Mouse (Mus musculus) midbrain, embryonic 12.5 days (tissue): ENCODE data around the gene Myo6. TPM values are rescaled to one million over a fixed set of nuclear protein-coding genes. Genes with fewer than 3 reads are reported as not detected.

Experiments used
- ATAC-seq: fragments of 200-750 bp; cut with Nextera tagmentation; 2 replicates; pipeline ENCODE4 v1.8.0; 2017; ENCODE audit warnings: low read depth, moderate TSS enrichment, moderate library complexity; ENCODE audit not compliant: low FRiP score
- H3K27ac ChIP-seq: fragments of 300-500 bp; sonication (generic); replicated peaks from 2 replicates; pipeline ENCODE4 v1.5.1; 2016; ENCODE audit warnings: mild to moderate bottlenecking
- H3K27me3 ChIP-seq: fragments of 300-500 bp; sonication (generic); 2 replicates; pipeline ENCODE4 v1.6.1; 2016; ENCODE audit warnings: mild to moderate bottlenecking
- H3K36me3 ChIP-seq: fragments of 300-500 bp; sonication (generic); 2 replicates; pipeline ENCODE4 v1.6.1; 2016
- H3K4me1 ChIP-seq: fragments of 300-500 bp; sonication (generic); 2 replicates; pipeline ENCODE4 v1.6.1; 2016
- H3K4me2 ChIP-seq: fragments of 300-500 bp; sonication (generic); replicated peaks from 2 replicates; pipeline ENCODE4 v1.6.1; 2016; ENCODE audit warnings: mild to moderate bottlenecking, moderate library complexity
- H3K4me3 ChIP-seq: fragments of 300-500 bp; sonication (generic); 2 replicates; pipeline ENCODE4 v1.5.1; 2016; ENCODE audit warnings: mild to moderate bottlenecking
- H3K9ac ChIP-seq: fragments of 300-500 bp; sonication (generic); replicated peaks from 2 replicates; pipeline ENCODE4 v1.6.1; 2016; ENCODE audit warnings: mild to moderate bottlenecking, moderate library complexity
- H3K9me3 ChIP-seq: fragments of 300-500 bp; sonication (generic); 2 replicates; pipeline ENCODE4 v1.6.1; 2016; ENCODE audit warnings: mild to moderate bottlenecking
- WGBS: fragments of 180-500 bp; shearing (Covaris S2); methylation state at CpG from one replicate; pipeline ENCODE4 v1.1.7; 2016; 5-methylcytosine and 5-hydroxymethylcytosine counted together
- polyA plus RNA-seq: library from polyadenylated mRNA; unstranded; fragments of >200 nt; fragmentation: Nextera tagmentation; extraction: Ambion mirVana; gene quantifications from 2 replicates; pipeline ENCODE4 v1.2.1, GENCODE M21; 2016

The Myo6 gene
- polyA plus RNA-seq, 1 experiment from 2014 or later = 11.8 TPM

DNA sequence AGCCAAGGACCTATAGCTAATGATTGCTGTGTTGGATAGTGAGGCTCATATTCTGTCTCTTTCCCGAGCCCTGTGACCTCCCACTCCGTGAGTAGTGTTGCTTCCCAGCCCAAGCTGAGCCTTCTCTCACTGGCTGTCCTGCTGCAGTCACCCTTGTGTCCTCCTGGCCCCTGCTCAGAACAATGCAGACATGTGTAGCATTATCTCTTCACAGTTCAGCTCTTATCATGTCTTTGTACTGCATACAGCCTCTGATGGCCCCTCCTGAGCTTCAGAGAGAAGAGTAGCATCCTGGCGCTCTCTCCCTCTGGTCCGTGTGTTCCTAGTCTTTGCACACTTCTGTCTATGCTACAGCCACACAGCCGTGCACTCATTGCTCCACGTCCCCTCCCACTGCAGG lies 112.9 kb downstream of the Myo6 start:
- H3K4me1 ChIP-seq = 0 out of 2 replicates have a peak, but pooled peaks cover 2% of the 10 kb centered on the region
- no peak overlapping the region for H3K4me2 ChIP-seq
- H3K9ac ChIP-seq = no peak overlapping the region
- no peaks in the 10 kb centered on the region for H3K27me3 ChIP-seq
- no peaks in the 10 kb centered on the region for H3K36me3 ChIP-seq
- WGBS = 75% methylated on average over 6 of the region's 6 CpGs
- no peak for ATAC-seq
- H3K9me3 ChIP-seq = no peaks in the 10 kb centered on the region
- H3K27ac ChIP-seq = no peak overlapping the region
- no peak overlapping the region for H3K4me3 ChIP-seq

- Histone ChIP-seq H3K27ac (no peak overlapping the region), H3K36me3 (no peaks in the 10 kb centered on the region), H3K27me3 (no peaks in the 10 kb centered on the region), H3K4me1 (no peaks in the 10 kb centered on the region), H3K9me3 (peaks cover 3% of the 10 kb centered on the region; the same call in 1 of the 2 replicates), H3K4me3 (no peak overlapping the region), H3K4me2 (no peak overlapping the region), H3K9ac (no peak overlapping the region)
- no peak for ATAC-seq
- WGBS = 96% methylated on average over 1 of the region's 1 CpGs
These were observed 115.9 kb downstream of the Myo6 start for GRCm38 (mm10) chr9:80280724-80281123.

GRCm38 (mm10) chr9:80282426-80282825 lies 117.6 kb downstream of the Myo6 start:
- no peak for ATAC-seq
- Histone ChIP-seq H3K9me3 (peaks cover 3% of the 10 kb centered on the region; the same call in 1 of the 2 replicates), H3K27me3 (no peaks in the 10 kb centered on the region), H3K27ac (no peak overlapping the region), H3K9ac (no peak overlapping the region), H3K4me3 (no peak overlapping the region), H3K4me2 (no peak overlapping the region), H3K4me1 (no peaks in the 10 kb centered on the region), H3K36me3 (no peaks in the 10 kb centered on the region)
- 92% methylated on average over 3 of the region's 3 CpGs for WGBS

- H3K9ac ChIP-seq = no peak overlapping the region
- no peaks in the 10 kb centered on the region for H3K36me3 ChIP-seq
- WGBS = 93% methylated on average over 2 of the region's 2 CpGs
- no peak overlapping the region for H3K27ac ChIP-seq
- peaks cover 3% of the 10 kb centered on the region; the same call in 1 of the 2 replicates for H3K9me3 ChIP-seq
- H3K4me2 ChIP-seq = no peak overlapping the region
- H3K4me3 ChIP-seq = no peak overlapping the region
- H3K27me3 ChIP-seq = no peaks in the 10 kb centered on the region
- ATAC-seq = no peak
- H3K4me1 ChIP-seq = no peaks in the 10 kb centered on the region
These were observed 119.8 kb downstream of the Myo6 start for GRCm38 (mm10) chr9:80284539-80285174.

GRCm38 (mm10) chr9:80286845-80287244 lies 122.0 kb downstream of the Myo6 start:
- 92% methylated on average over 7 of the region's 7 CpGs for WGBS
- Histone ChIP-seq H3K27me3 (no peaks in the 10 kb centered on the region), H3K4me1 (no peaks in the 10 kb centered on the region), H3K9ac (no peak overlapping the region), H3K9me3 (peaks cover 3% of the 10 kb centered on the region; the same call in 1 of the 2 replicates), H3K4me3 (no peak overlapping the region), H3K27ac (no peak overlapping the region), H3K36me3 (0 out of 2 replicates have a peak, but pooled peaks cover under 1% of the 10 kb centered on the region), H3K4me2 (no peak overlapping the region)
- ATAC-seq = no peak

GRCm38 (mm10) chr9:80293056-80293584 lies 128.3 kb downstream of the Myo6 start:
- H3K27ac ChIP-seq = no peak overlapping the region
- H3K27me3 ChIP-seq = no peaks in the 10 kb centered on the region
- H3K4me1 ChIP-seq = no peaks in the 10 kb centered on the region
- 0 out of 2 replicates have a peak, but pooled peaks have one; percentile 19 for ATAC-seq
- H3K4me3 ChIP-seq = no peak overlapping the region
- WGBS = 67% methylated on average over 2 of the region's 2 CpGs
- no peak overlapping the region for H3K9ac ChIP-seq
- H3K36me3 ChIP-seq = 0 out of 2 replicates have a peak, but pooled peaks cover 5% of the 10 kb centered on the region
- H3K4me2 ChIP-seq = no peak overlapping the region
- no peaks in the 10 kb centered on the region for H3K9me3 ChIP-seq

GRCm38 (mm10) chr9:80296086-80296485 lies 131.3 kb downstream of the Myo6 start:
- H3K4me3 ChIP-seq = no peak overlapping the region
- no peaks in the 10 kb centered on the region for H3K4me1 ChIP-seq
- 83% methylated on average over 4 of the region's 4 CpGs for WGBS
- ATAC-seq = no peak
- H3K9ac ChIP-seq = no peak overlapping the region
- 0 out of 2 replicates have a peak, but pooled peaks cover 5% of the 10 kb centered on the region for H3K36me3 ChIP-seq
- H3K27me3 ChIP-seq = no peaks in the 10 kb centered on the region
- H3K4me2 ChIP-seq = no peak overlapping the region
- no peaks in the 10 kb centered on the region for H3K9me3 ChIP-seq
- H3K27ac ChIP-seq = no peak overlapping the region

GRCm38 (mm10) chr9:80299031-80299430 lies 134.2 kb downstream of the Myo6 start:
- 93% methylated on average over 9 of the region's 9 CpGs for WGBS
- Histone ChIP-seq H3K9ac (no peak overlapping the region), H3K4me1 (no peaks in the 10 kb centered on the region), H3K27me3 (no peaks in the 10 kb centered on the region), H3K9me3 (no peaks in the 10 kb centered on the region), H3K27ac (no peak overlapping the region), H3K4me3 (no peak overlapping the region), H3K4me2 (no peak overlapping the region), H3K36me3 (no peaks in the 10 kb centered on the region)
- no peak for ATAC-seq

DNA sequence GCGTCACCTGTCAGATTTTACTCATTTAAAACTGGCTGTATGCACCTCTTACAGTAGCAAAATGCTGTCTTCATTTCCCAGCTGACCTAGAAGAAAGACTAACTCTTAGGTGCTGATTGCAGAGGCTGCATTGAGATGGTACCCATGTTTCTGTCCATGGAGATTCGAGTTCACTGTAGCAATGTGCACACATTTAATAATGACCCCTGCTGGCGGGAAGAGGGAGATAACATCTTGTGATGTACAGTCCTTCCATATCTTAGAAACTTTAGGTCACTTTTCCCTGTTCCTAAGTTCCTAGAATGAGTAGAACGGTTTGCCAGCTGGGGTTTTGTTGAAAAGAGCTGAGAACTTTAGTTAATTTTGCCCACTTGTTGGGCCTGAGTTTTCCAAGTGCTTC lies 138.7 kb downstream of the Myo6 start:
- Histone ChIP-seq H3K4me1 (no peaks in the 10 kb centered on the region), H3K4me2 (no peak overlapping the region), H3K4me3 (no peak overlapping the region), H3K9me3 (no peaks in the 10 kb centered on the region), H3K27me3 (no peaks in the 10 kb centered on the region), H3K36me3 (no peaks in the 10 kb centered on the region), H3K9ac (no peak overlapping the region), H3K27ac (no peak overlapping the region)
- no peak for ATAC-seq
- 82% methylated on average over 4 of the region's 4 CpGs for WGBS

- 86% methylated on average over 4 of the region's 4 CpGs for WGBS
- H3K27me3 ChIP-seq = no peaks in the 10 kb centered on the region
- no peaks in the 10 kb centered on the region for H3K36me3 ChIP-seq
- H3K4me1 ChIP-seq = no peaks in the 10 kb centered on the region
- no peak overlapping the region for H3K4me3 ChIP-seq
- no peaks in the 10 kb centered on the region for H3K9me3 ChIP-seq
- no peak overlapping the region for H3K9ac ChIP-seq
- 0 out of 2 replicates have a peak overlapping the region, but pooled peaks have one; percentile 40 for H3K27ac ChIP-seq
- H3K4me2 ChIP-seq = no peak overlapping the region
- ATAC-seq = peak; percentile 72
These were observed 141.6 kb downstream of the Myo6 start for GRCm38 (mm10) chr9:80306390-80306789.

DNA sequence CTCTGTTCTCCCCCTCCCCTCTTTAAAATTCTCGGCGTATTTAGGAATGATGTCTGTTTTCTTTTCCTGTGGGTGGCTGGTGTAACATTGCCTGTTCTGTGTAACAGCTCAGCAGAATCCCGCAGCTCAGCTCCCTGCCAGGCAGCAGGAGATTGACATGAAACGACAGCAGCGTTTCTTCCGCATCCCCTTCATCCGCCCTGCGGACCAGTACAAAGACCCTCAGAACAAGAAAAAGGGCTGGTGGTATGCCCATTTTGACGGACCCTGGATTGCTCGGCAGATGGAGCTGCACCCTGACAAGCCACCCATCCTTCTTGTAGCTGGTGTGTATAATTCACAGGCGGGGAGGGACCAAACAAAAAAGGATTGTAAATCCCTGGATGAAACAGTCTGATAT lies 142.0 kb downstream of the Myo6 start:
- Histone ChIP-seq H3K9me3 (no peaks in the 10 kb centered on the region), H3K27ac (peak overlapping the region; percentile 40; the same call in 1 of the 2 replicates), H3K27me3 (no peaks in the 10 kb centered on the region), H3K36me3 (no peaks in the 10 kb centered on the region), H3K4me1 (no peaks in the 10 kb centered on the region), H3K4me2 (0 out of 2 replicates have a peak overlapping the region, but pooled peaks have one; percentile 4), H3K4me3 (no peak overlapping the region), H3K9ac (no peak overlapping the region)
- peak; percentile 82 for ATAC-seq
- 36% methylated on average over 11 of the region's 11 CpGs for WGBS

DNA sequence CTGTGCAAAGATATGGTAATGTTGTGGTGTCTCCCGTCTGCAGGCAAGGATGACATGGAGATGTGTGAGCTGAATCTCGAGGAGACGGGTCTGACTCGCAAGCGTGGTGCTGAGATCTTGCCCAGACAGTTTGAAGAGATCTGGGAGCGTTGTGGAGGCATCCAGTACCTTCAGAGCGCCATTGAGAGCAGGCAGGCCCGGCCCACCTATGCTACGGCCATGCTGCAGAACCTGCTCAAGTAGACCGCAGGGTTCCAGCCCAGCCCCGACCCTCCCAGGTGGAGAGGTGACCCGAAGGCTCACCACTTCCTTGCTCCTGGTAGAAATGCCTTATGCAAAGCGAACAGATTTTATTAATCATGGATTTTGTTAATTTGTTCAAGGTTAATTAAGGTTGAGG lies 142.8 kb downstream of the Myo6 start:
- H3K36me3 ChIP-seq = no peaks in the 10 kb centered on the region
- 90% methylated on average over 13 of the region's 13 CpGs for WGBS
- no peak overlapping the region for H3K4me2 ChIP-seq
- H3K4me3 ChIP-seq = no peak overlapping the region
- no peak overlapping the region for H3K27ac ChIP-seq
- H3K9me3 ChIP-seq = no peaks in the 10 kb centered on the region
- H3K4me1 ChIP-seq = no peaks in the 10 kb centered on the region
- peak; percentile 51; the same call in 1 of the 2 replicates for ATAC-seq
- H3K27me3 ChIP-seq = no peaks in the 10 kb centered on the region
- no peak overlapping the region for H3K9ac ChIP-seq
